In genomic region chrX:68557717-68558116, GRCm38 (mm10) we compare ENCODE assay signal across 21 mouse cellular contexts.
A peak's percentile ranks its signal among the peaks of the same experiment; 100 is the strongest.
DNase-seq lines count a peak whose midpoint lies in the region; ATAC-seq lines count a peak whose summit lies in the region.
"Had no signal": no experiment of that assay in that cellular context is flagged by ENCODE, and none has a peak within 500 bp of the region (broad histone marks: within the 10 kb centered on the region; RNA-seq: fewer than 3 reads in every experiment).

No protein-coding gene starts in this region.

- DNase-seq in frontal cortex, postnatal 14 days (ENCODE audit: low spot score in 2 of 2): no peak
- DNase-seq in layer of hippocampus, adult 9-11 months: peak; percentile 2
- no peak for DNase-seq in layer of hippocampus, adult 9-10 months (ENCODE audit: low spot score)
- DNase-seq in right cerebral cortex, adult 18-20 months: peak; percentile 22
- DNase-seq in right cerebral cortex, postnatal 25 days: no peak
- no peak for DNase-seq in heart, postnatal 10 days
- DNase-seq: adrenal gland, postnatal 10 days; cerebellum, adult 18-20 months; cerebellum, postnatal 10 days; forebrain, postnatal 0 days; gastrocnemius, postnatal 10 days; heart, postnatal 14 days; kidney, adult 9 months; kidney, postnatal 14 days; liver, postnatal 0 days; lung, postnatal 4 days; thymus, postnatal 4 days had no signal

- intact Hi-C loops in heart, postnatal 10 days (cut with DNase I): no loop called here

- peak; percentile 99 for ATAC-seq in frontal cortex, adult (ENCODE audit: low TSS enrichment)
- ATAC-seq: forebrain, postnatal 0 days; hindbrain, embryonic 16.5 days; liver, embryonic 12.5 days; liver, postnatal 0 days; Patski had no signal

Comparison
In these comparisons a context has a peak if more than half of its experiments do, and no peak if none do; other contexts are left out.
1. DNase-seq: peak in layer of hippocampus, adult 9-11 months (single experiment) and right cerebral cortex, adult 18-20 months (single experiment); none in frontal cortex, postnatal 14 days (0 of 2), layer of hippocampus, adult 9-10 months (single experiment), right cerebral cortex, postnatal 25 days (single experiment) and heart, postnatal 10 days (0 of 2).